Mouse (Mus musculus) hindbrain, embryonic 13.5 days (tissue): ENCODE measurements around the gene Vhl. TPM values are rescaled to one million over a fixed set of nuclear protein-coding genes. Genes with fewer than 3 reads are reported as not detected.

ENCODE experiments used
- ATAC-seq: fragments of 200-750 bp; cut with Nextera tagmentation; 2 replicates; pipeline ENCODE4 v1.8.0; 2017; ENCODE audit warnings: moderate TSS enrichment; ENCODE audit not compliant: low FRiP score
- H3K27ac ChIP-seq: fragments of 300-500 bp; sonication (generic); 2 replicates; pipeline ENCODE4 v1.5.1; 2015; ENCODE audit warnings: inconsistent platforms, mild to moderate bottlenecking, moderate library complexity
- H3K27me3 ChIP-seq: fragments of 300-500 bp; sonication (generic); 2 replicates; pipeline ENCODE4 v1.6.1; 2015; ENCODE audit warnings: mild to moderate bottlenecking, inconsistent platforms
- H3K36me3 ChIP-seq: fragments of 300-500 bp; sonication (generic); 2 replicates; pipeline ENCODE4 v1.6.1; 2015; ENCODE audit warnings: mild to moderate bottlenecking, inconsistent platforms
- H3K4me1 ChIP-seq: fragments of 300-500 bp; sonication (generic); replicated peaks from 2 replicates; pipeline ENCODE4 v1.6.1; 2015; ENCODE audit warnings: inconsistent platforms
- H3K4me2 ChIP-seq: fragments of 300-500 bp; sonication (generic); 2 replicates; pipeline ENCODE4 v1.6.1; 2015; ENCODE audit warnings: inconsistent platforms, mild to moderate bottlenecking, moderate library complexity
- H3K4me3 ChIP-seq: fragments of 300-500 bp; sonication (generic); 2 replicates; pipeline ENCODE4 v1.5.1; 2015; ENCODE audit warnings: mild to moderate bottlenecking, inconsistent platforms
- H3K9ac ChIP-seq: fragments of 300-500 bp; sonication (generic); 2 replicates; pipeline ENCODE4 v1.6.1; 2015; ENCODE audit warnings: mild to moderate bottlenecking, inconsistent platforms
- H3K9me3 ChIP-seq: fragments of 300-500 bp; sonication (generic); 2 replicates; pipeline ENCODE4 v1.6.1; 2016; ENCODE audit warnings: inconsistent platforms
- WGBS: fragments of 180-500 bp; shearing (Covaris S2); methylation state at CpG from one replicate; pipeline ENCODE4 v1.1.7; 2015; 5-methylcytosine and 5-hydroxymethylcytosine counted together
- polyA plus RNA-seq: library from polyadenylated mRNA; unstranded; fragments of >200 nt; fragmentation: Nextera tagmentation; extraction: Ambion mirVana; gene quantifications from 2 replicates; pipeline ENCODE4 v1.2.1, GENCODE M21; 2015

Gene Vhl
- polyA plus RNA-seq, 1 experiment from 2014 or later: 65.0 TPM

- no peak for ATAC-seq
- 90% methylated on average over 3 of the region's 3 CpGs for WGBS
Measured at GRCm38 (mm10) chr6:113655475-113655874, 31.7 kb downstream of the Vhl start.

GRCm38 (mm10) chr6:113656847-113657246, 33.1 kb downstream of the Vhl start:
- Histone ChIP-seq H3K9ac (no peak overlapping the region), H3K27ac (no peak overlapping the region), H3K4me3 (no peak overlapping the region), H3K27me3 (no peaks in the 10 kb centered on the region), H3K4me1 (0 out of 2 replicates have a peak, but pooled peaks cover 2% of the 10 kb centered on the region), H3K9me3 (no peaks in the 10 kb centered on the region), H3K36me3 (no peaks in the 10 kb centered on the region), H3K4me2 (no peak overlapping the region)
- no peak for ATAC-seq
- 85% methylated on average over 6 of the region's 6 CpGs for WGBS

More at GRCm38 (mm10) chr6:113655475-113655874, 31.7 kb downstream of the Vhl start:
- no peak overlapping the region for H3K4me2 ChIP-seq
- H3K4me1 ChIP-seq: no peaks in the 10 kb centered on the region
- no peak overlapping the region for H3K9ac ChIP-seq
- H3K36me3 ChIP-seq: no peaks in the 10 kb centered on the region
- H3K27me3 ChIP-seq: no peaks in the 10 kb centered on the region
- H3K4me3 ChIP-seq: no peak overlapping the region
- no peaks in the 10 kb centered on the region for H3K9me3 ChIP-seq
- no peak overlapping the region for H3K27ac ChIP-seq

DNA sequence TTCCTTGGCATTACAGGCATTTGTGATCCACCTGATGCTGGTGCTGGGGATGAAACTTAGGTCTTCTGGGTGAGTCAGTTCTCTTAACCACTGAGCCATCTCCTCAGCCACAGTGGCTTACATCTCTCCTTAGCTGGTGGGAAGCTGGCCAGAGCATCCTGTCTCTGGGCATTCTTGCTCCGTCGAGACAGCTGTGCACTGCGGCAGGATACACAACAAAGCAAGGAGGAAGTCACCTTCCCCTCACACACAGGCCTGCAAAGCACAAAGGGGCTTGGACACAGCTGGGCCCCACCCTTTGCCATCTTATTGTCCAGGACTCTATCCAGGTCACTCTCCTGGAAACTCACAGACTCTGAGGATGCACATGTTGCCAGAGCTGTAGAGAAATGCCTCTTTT, 34.5 kb downstream of the Vhl start:
- H3K36me3 ChIP-seq: no peaks in the 10 kb centered on the region
- H3K4me2 ChIP-seq: no peak overlapping the region
- no peaks in the 10 kb centered on the region for H3K9me3 ChIP-seq
- no peak overlapping the region for H3K4me3 ChIP-seq
- H3K27me3 ChIP-seq: no peaks in the 10 kb centered on the region
- H3K27ac ChIP-seq: no peak overlapping the region
- ATAC-seq: no peak
- H3K4me1 ChIP-seq: 0 out of 2 replicates have a peak, but pooled peaks cover 3% of the 10 kb centered on the region
- H3K9ac ChIP-seq: no peak overlapping the region
- WGBS: 61% methylated on average over 3 of the region's 3 CpGs

GRCm38 (mm10) chr6:113659648-113660491, 36.1 kb downstream of the Vhl start:
- no peak overlapping the region for H3K4me3 ChIP-seq
- 82% methylated on average over 8 of the region's 8 CpGs for WGBS
- H3K27me3 ChIP-seq: no peaks in the 10 kb centered on the region
- 0 out of 2 replicates have a peak, but pooled peaks cover 3% of the 10 kb centered on the region for H3K4me1 ChIP-seq
- no peak overlapping the region for H3K4me2 ChIP-seq
- no peak overlapping the region for H3K9ac ChIP-seq
- no peaks in the 10 kb centered on the region for H3K9me3 ChIP-seq
- no peaks in the 10 kb centered on the region for H3K36me3 ChIP-seq
- ATAC-seq: no peak
- no peak overlapping the region for H3K27ac ChIP-seq

GRCm38 (mm10) chr6:113660492-113661352, 37.0 kb downstream of the Vhl start:
- 74% methylated on average over 14 of the region's 14 CpGs for WGBS

GRCm38 (mm10) chr6:113661353-113662241, 37.8 kb downstream of the Vhl start:
- H3K36me3 ChIP-seq: no peaks in the 10 kb centered on the region
- no peak for ATAC-seq
- H3K4me3 ChIP-seq: no peak overlapping the region
- H3K4me2 ChIP-seq: no peak overlapping the region
- H3K27ac ChIP-seq: no peak overlapping the region
- H3K27me3 ChIP-seq: no peaks in the 10 kb centered on the region
- WGBS: 63% methylated on average over 12 of the region's 12 CpGs
- H3K9me3 ChIP-seq: no peaks in the 10 kb centered on the region
- no peak overlapping the region for H3K9ac ChIP-seq
- 0 out of 2 replicates have a peak, but pooled peaks cover 3% of the 10 kb centered on the region for H3K4me1 ChIP-seq

More at GRCm38 (mm10) chr6:113660492-113661352, 37.0 kb downstream of the Vhl start:
- Histone ChIP-seq H3K9ac (no peak overlapping the region), H3K36me3 (no peaks in the 10 kb centered on the region), H3K4me3 (no peak overlapping the region), H3K4me1 (0 out of 2 replicates have a peak, but pooled peaks cover 3% of the 10 kb centered on the region), H3K27ac (no peak overlapping the region), H3K9me3 (no peaks in the 10 kb centered on the region), H3K27me3 (no peaks in the 10 kb centered on the region), H3K4me2 (no peak overlapping the region)
- no peak for ATAC-seq

DNA sequence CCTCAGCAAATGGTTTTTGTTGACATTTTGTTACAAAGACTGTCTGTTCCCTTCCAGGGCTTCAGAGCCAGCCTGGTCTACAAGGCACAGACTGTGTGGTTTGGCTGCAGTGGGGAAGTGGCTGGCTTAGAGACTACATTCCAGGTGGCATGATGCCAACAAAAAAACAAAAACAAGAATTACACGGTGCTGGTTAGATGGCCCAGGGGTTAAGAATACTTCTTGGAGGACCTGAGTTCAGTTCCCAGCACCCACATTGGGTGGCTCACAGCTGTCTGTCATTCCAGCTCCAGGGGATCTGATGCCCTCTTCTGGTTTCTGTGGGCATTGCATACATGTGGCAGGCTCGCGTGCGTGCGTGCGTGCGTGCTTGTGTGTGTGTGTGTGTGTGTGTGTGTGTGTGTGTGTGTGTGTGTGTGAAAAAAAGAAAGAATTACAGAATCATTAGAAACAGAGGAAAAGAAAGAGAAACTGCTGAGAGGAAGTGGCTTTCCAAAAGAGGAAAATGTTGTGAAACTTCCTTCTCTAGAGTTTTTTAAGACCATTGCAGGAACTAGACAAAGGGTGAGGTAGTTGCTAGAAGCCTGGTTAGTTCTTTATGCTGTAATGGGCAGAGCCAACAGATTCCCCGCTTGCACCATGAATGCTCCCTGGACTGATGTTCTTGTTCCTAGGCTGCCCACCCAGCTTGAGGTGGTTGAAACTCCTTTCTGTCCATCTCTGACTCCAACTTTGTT, 39.4 kb downstream of the Vhl start:
- Histone ChIP-seq H3K36me3 (no peaks in the 10 kb centered on the region), H3K4me1 (0 out of 2 replicates have a peak, but pooled peaks cover 3% of the 10 kb centered on the region), H3K27me3 (no peaks in the 10 kb centered on the region), H3K27ac (no peak overlapping the region), H3K4me3 (no peak overlapping the region), H3K9me3 (no peaks in the 10 kb centered on the region), H3K4me2 (no peak overlapping the region), H3K9ac (no peak overlapping the region)
- ATAC-seq: no peak
- WGBS: 93% methylated on average over 8 of the region's 8 CpGs

DNA sequence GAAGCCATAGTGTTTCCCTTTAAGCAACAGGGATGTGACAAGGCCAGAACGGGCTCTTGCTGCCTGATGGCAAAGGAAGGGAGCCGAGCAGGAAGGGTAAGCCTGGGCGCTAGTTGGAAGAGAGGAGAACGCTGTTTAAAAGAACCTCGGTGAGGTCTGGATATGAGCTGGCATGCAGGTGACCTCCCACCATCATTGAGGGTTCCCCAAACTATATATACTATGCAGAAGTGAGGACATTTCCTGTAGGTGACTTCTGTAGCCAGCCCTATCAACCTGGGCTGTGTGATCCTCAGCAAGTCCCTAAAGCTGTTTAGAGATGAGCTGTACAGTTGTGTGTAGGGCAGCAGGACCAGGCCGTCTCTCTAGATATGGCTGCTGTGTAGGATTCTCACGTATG, 40.5 kb downstream of the Vhl start:
- ATAC-seq: no peak
- no peak overlapping the region for H3K27ac ChIP-seq
- H3K4me3 ChIP-seq: no peak overlapping the region
- 91% methylated on average over 7 of the region's 7 CpGs for WGBS
- no peak overlapping the region for H3K9ac ChIP-seq
- peaks cover 6% of the 10 kb centered on the region; the same call in 1 of the 2 replicates for H3K4me1 ChIP-seq
- H3K9me3 ChIP-seq: no peaks in the 10 kb centered on the region
- H3K36me3 ChIP-seq: no peaks in the 10 kb centered on the region
- H3K4me2 ChIP-seq: no peak overlapping the region
- H3K27me3 ChIP-seq: no peaks in the 10 kb centered on the region

- Histone ChIP-seq H3K9ac (no peak overlapping the region), H3K36me3 (no peaks in the 10 kb centered on the region), H3K27me3 (no peaks in the 10 kb centered on the region), H3K4me3 (no peak overlapping the region), H3K27ac (no peak overlapping the region), H3K4me2 (no peak overlapping the region), H3K4me1 (peaks cover 3% of the 10 kb centered on the region; the same call in 1 of the 2 replicates), H3K9me3 (no peaks in the 10 kb centered on the region)
- ATAC-seq: no peak
- WGBS: 75% methylated on average over 8 of the region's 8 CpGs
Measured at GRCm38 (mm10) chr6:113667611-113668122, 43.9 kb downstream of the Vhl start.

GRCm38 (mm10) chr6:113668287-113669154, 44.8 kb downstream of the Vhl start:
- no peaks in the 10 kb centered on the region for H3K9me3 ChIP-seq
- no peak overlapping the region for H3K9ac ChIP-seq
- ATAC-seq: no peak
- no peaks in the 10 kb centered on the region for H3K36me3 ChIP-seq
- peak overlapping the region; percentile 40; the same call in 1 of the 2 replicates for H3K27ac ChIP-seq
- WGBS: 45% methylated on average over 15 of the region's 15 CpGs
- H3K27me3 ChIP-seq: no peaks in the 10 kb centered on the region
- peaks cover 3% of the 10 kb centered on the region; the same call in 1 of the 2 replicates for H3K4me1 ChIP-seq
- no peak overlapping the region for H3K4me2 ChIP-seq
- H3K4me3 ChIP-seq: no peak overlapping the region
